Mouse (Mus musculus) neural tube, embryonic 13.5 days (tissue): ENCODE measurements around the gene Cdk20. TPM values are rescaled to one million over a fixed set of nuclear protein-coding genes. Genes with fewer than 3 reads are reported as not detected.
A peak's percentile ranks its signal among the peaks of the same experiment; 100 is the strongest.

Source experiments
- ATAC-seq: fragments of 200-750 bp; cut with Nextera tagmentation; 2 replicates; pipeline ENCODE4 v1.8.0; 2017; ENCODE audit warnings: low read depth, mild to moderate bottlenecking, moderate TSS enrichment, moderate library complexity
- H3K27ac ChIP-seq: fragments of 300-500 bp; sonication (generic); replicated peaks from 2 replicates; pipeline ENCODE4 v1.5.1; 2015; ENCODE audit warnings: moderate library complexity, mild to moderate bottlenecking, inconsistent platforms
- H3K27me3 ChIP-seq: fragments of 300-500 bp; sonication (generic); 2 replicates; pipeline ENCODE4 v1.6.1; 2015; ENCODE audit warnings: mild to moderate bottlenecking, inconsistent platforms
- H3K36me3 ChIP-seq: fragments of 300-500 bp; sonication (generic); 2 replicates; pipeline ENCODE4 v1.6.1; 2015; ENCODE audit warnings: mild to moderate bottlenecking, inconsistent platforms
- H3K4me1 ChIP-seq: fragments of 300-500 bp; sonication (generic); replicated peaks from 2 replicates; pipeline ENCODE4 v1.6.1; 2015; ENCODE audit warnings: inconsistent platforms
- H3K4me2 ChIP-seq: fragments of 300-500 bp; sonication (generic); 2 replicates; pipeline ENCODE4 v1.6.1; 2015; ENCODE audit warnings: inconsistent platforms, mild to moderate bottlenecking, moderate library complexity
- H3K4me3 ChIP-seq: fragments of 300-500 bp; sonication (generic); 2 replicates; pipeline ENCODE4 v1.5.1; 2015; ENCODE audit warnings: mild to moderate bottlenecking, inconsistent platforms
- H3K9ac ChIP-seq: fragments of 300-500 bp; sonication (generic); 2 replicates; pipeline ENCODE4 v1.6.1; 2015; ENCODE audit warnings: moderate library complexity, mild to moderate bottlenecking, inconsistent platforms
- H3K9me3 ChIP-seq: fragments of 300-500 bp; sonication (generic); 2 replicates; pipeline ENCODE4 v1.6.1; 2016; ENCODE audit warnings: inconsistent platforms
- WGBS: fragments of 180-500 bp; shearing (Covaris S2); methylation state at CpG from one replicate; pipeline ENCODE4 v1.1.7; 2015; 5-methylcytosine and 5-hydroxymethylcytosine counted together
- polyA plus RNA-seq: library from polyadenylated mRNA; unstranded; fragments of >200 nt; fragmentation: Nextera tagmentation; extraction: Ambion mirVana; gene quantifications from 2 replicates; pipeline ENCODE4 v1.2.1, GENCODE M21; 2015

The Cdk20 gene
- 16.9 and 20.7 TPM in 2 replicates for polyA plus RNA-seq

- H3K27me3 ChIP-seq, result no peaks in the 10 kb centered on the region
- WGBS, result under 1% methylated on average over 57 of the region's 57 CpGs
- H3K4me2 ChIP-seq, result peak within 1 kb of the TSS; percentile 72
- H3K9ac ChIP-seq, result peak within 1 kb of the TSS; percentile 79
- H3K36me3 ChIP-seq, result peaks cover 1% of the 10 kb centered on the region; the same call in 1 of the 2 replicates
- peak within 1 kb of the TSS; percentile 94 for H3K27ac ChIP-seq
- H3K4me3 ChIP-seq, result peak within 1 kb of the TSS; percentile 70
- H3K9me3 ChIP-seq, result no peaks in the 10 kb centered on the region
- H3K4me1 ChIP-seq, result peaks cover 18% of the 10 kb centered on the region
- peak; percentile 99 for ATAC-seq
Measured at GRCm38 (mm10) chr13:64432017-64432995, at the start of gene Cdk20. TSS of gene Cdk20 (plus strand) at chr13:64432314.

GRCm38 (mm10) chr13:64384937-64385336 lies 47.2 kb upstream of the Cdk20 start:
- no peak overlapping the region for H3K9ac ChIP-seq
- H3K27ac ChIP-seq, result no peak overlapping the region
- ATAC-seq, result no peak
- no peaks in the 10 kb centered on the region for H3K4me1 ChIP-seq
- H3K27me3 ChIP-seq, result no peaks in the 10 kb centered on the region
- 90% methylated on average over 3 of the region's 3 CpGs for WGBS
- H3K9me3 ChIP-seq, result no peaks in the 10 kb centered on the region
- H3K4me2 ChIP-seq, result no peak overlapping the region
- H3K4me3 ChIP-seq, result no peak overlapping the region
- H3K36me3 ChIP-seq, result no peaks in the 10 kb centered on the region

GRCm38 (mm10) chr13:64386048-64386447 lies 46.1 kb upstream of the Cdk20 start:
- no peak overlapping the region for H3K4me2 ChIP-seq
- no peaks in the 10 kb centered on the region for H3K36me3 ChIP-seq
- ATAC-seq, result no peak
- no peaks in the 10 kb centered on the region for H3K9me3 ChIP-seq
- H3K4me1 ChIP-seq, result no peaks in the 10 kb centered on the region
- 44% methylated on average over 2 of the region's 2 CpGs for WGBS
- no peak overlapping the region for H3K4me3 ChIP-seq
- no peaks in the 10 kb centered on the region for H3K27me3 ChIP-seq
- H3K9ac ChIP-seq, result no peak overlapping the region
- no peak overlapping the region for H3K27ac ChIP-seq

- WGBS, result 73% methylated on average over 4 of the region's 4 CpGs
- no peaks in the 10 kb centered on the region for H3K27me3 ChIP-seq
- ATAC-seq, result no peak
- no peak overlapping the region for H3K4me3 ChIP-seq
- no peaks in the 10 kb centered on the region for H3K36me3 ChIP-seq
- no peak overlapping the region for H3K27ac ChIP-seq
- no peaks in the 10 kb centered on the region for H3K9me3 ChIP-seq
- H3K9ac ChIP-seq, result no peak overlapping the region
- H3K4me2 ChIP-seq, result no peak overlapping the region
- H3K4me1 ChIP-seq, result no peaks in the 10 kb centered on the region
Measured at GRCm38 (mm10) chr13:64388415-64388814, 43.7 kb upstream of the Cdk20 start.

GRCm38 (mm10) chr13:64396979-64397378 lies 35.1 kb upstream of the Cdk20 start:
- H3K4me1 ChIP-seq, result no peaks in the 10 kb centered on the region
- no peak overlapping the region for H3K4me3 ChIP-seq
- H3K9ac ChIP-seq, result no peak overlapping the region
- no peak overlapping the region for H3K4me2 ChIP-seq
- 78% methylated on average over 8 of the region's 8 CpGs for WGBS
- H3K27me3 ChIP-seq, result no peaks in the 10 kb centered on the region
- no peak for ATAC-seq
- no peaks in the 10 kb centered on the region for H3K36me3 ChIP-seq
- no peaks in the 10 kb centered on the region for H3K9me3 ChIP-seq
- no peak overlapping the region for H3K27ac ChIP-seq

GRCm38 (mm10) chr13:64398065-64398464 lies 34.0 kb upstream of the Cdk20 start:
- Histone ChIP-seq H3K4me1 (no peaks in the 10 kb centered on the region), H3K4me3 (no peak overlapping the region), H3K4me2 (no peak overlapping the region), H3K9ac (no peak overlapping the region), H3K27me3 (no peaks in the 10 kb centered on the region), H3K27ac (no peak overlapping the region), H3K36me3 (no peaks in the 10 kb centered on the region), H3K9me3 (no peaks in the 10 kb centered on the region)
- WGBS, result 98% methylated on average over 1 of the region's 1 CpGs
- ATAC-seq, result no peak

- no peaks in the 10 kb centered on the region for H3K36me3 ChIP-seq
- no peak for ATAC-seq
- no peak overlapping the region for H3K27ac ChIP-seq
- no peak overlapping the region for H3K4me3 ChIP-seq
- WGBS, result 84% methylated on average over 3 of the region's 3 CpGs
- no peak overlapping the region for H3K9ac ChIP-seq
- no peaks in the 10 kb centered on the region for H3K27me3 ChIP-seq
- no peaks in the 10 kb centered on the region for H3K4me1 ChIP-seq
- no peak overlapping the region for H3K4me2 ChIP-seq
- H3K9me3 ChIP-seq, result no peaks in the 10 kb centered on the region
Measured at GRCm38 (mm10) chr13:64399906-64400305, 32.2 kb upstream of the Cdk20 start.

- no peak overlapping the region for H3K4me3 ChIP-seq
- no peak overlapping the region for H3K9ac ChIP-seq
- H3K27ac ChIP-seq, result no peak overlapping the region
- H3K27me3 ChIP-seq, result no peaks in the 10 kb centered on the region
- no peak overlapping the region for H3K4me2 ChIP-seq
- no peaks in the 10 kb centered on the region for H3K9me3 ChIP-seq
- ATAC-seq, result no peak
- no peaks in the 10 kb centered on the region for H3K4me1 ChIP-seq
- no peaks in the 10 kb centered on the region for H3K36me3 ChIP-seq
- 69% methylated on average over 7 of the region's 7 CpGs for WGBS
Measured at GRCm38 (mm10) chr13:64400801-64401361, 31.2 kb upstream of the Cdk20 start.

GRCm38 (mm10) chr13:64402006-64402405 lies 30.1 kb upstream of the Cdk20 start:
- Histone ChIP-seq H3K27me3 (no peaks in the 10 kb centered on the region), H3K4me3 (no peak overlapping the region), H3K9me3 (no peaks in the 10 kb centered on the region), H3K27ac (no peak overlapping the region), H3K36me3 (no peaks in the 10 kb centered on the region), H3K4me1 (no peaks in the 10 kb centered on the region), H3K9ac (no peak overlapping the region), H3K4me2 (no peak overlapping the region)
- no peak for ATAC-seq
- WGBS, result 70% methylated on average over 3 of the region's 3 CpGs

- Histone ChIP-seq H3K4me3 (no peak overlapping the region), H3K27me3 (no peaks in the 10 kb centered on the region), H3K27ac (no peak overlapping the region), H3K9ac (no peak overlapping the region), H3K36me3 (no peaks in the 10 kb centered on the region), H3K4me1 (no peaks in the 10 kb centered on the region), H3K9me3 (no peaks in the 10 kb centered on the region), H3K4me2 (no peak overlapping the region)
- no peak for ATAC-seq
- WGBS, result 89% methylated on average over 10 of the region's 10 CpGs
Measured at GRCm38 (mm10) chr13:64402504-64402949, 29.6 kb upstream of the Cdk20 start.

- no peak overlapping the region for H3K4me2 ChIP-seq
- WGBS, result 91% methylated on average over 8 of the region's 8 CpGs
Measured at GRCm38 (mm10) chr13:64402951-64403460, 29.1 kb upstream of the Cdk20 start.

GRCm38 (mm10) chr13:64403519-64403918 lies 28.6 kb upstream of the Cdk20 start:
- H3K27me3 ChIP-seq, result no peaks in the 10 kb centered on the region
- no peaks in the 10 kb centered on the region for H3K36me3 ChIP-seq
- H3K27ac ChIP-seq, result no peak overlapping the region
- ATAC-seq, result no peak
- no peaks in the 10 kb centered on the region for H3K9me3 ChIP-seq
- no peaks in the 10 kb centered on the region for H3K4me1 ChIP-seq
- H3K9ac ChIP-seq, result no peak overlapping the region
- no peak overlapping the region for H3K4me3 ChIP-seq
- no peak overlapping the region for H3K4me2 ChIP-seq
- WGBS, result 73% methylated on average over 3 of the region's 3 CpGs

More at GRCm38 (mm10) chr13:64402951-64403460, 29.1 kb upstream of the Cdk20 start:
- no peak for ATAC-seq
- no peaks in the 10 kb centered on the region for H3K4me1 ChIP-seq
- no peak overlapping the region for H3K9ac ChIP-seq
- H3K4me3 ChIP-seq, result no peak overlapping the region
- H3K27ac ChIP-seq, result no peak overlapping the region
- H3K36me3 ChIP-seq, result no peaks in the 10 kb centered on the region
- no peaks in the 10 kb centered on the region for H3K9me3 ChIP-seq
- no peaks in the 10 kb centered on the region for H3K27me3 ChIP-seq
